ENCODE assay signal across 17 mouse cellular contexts in the genomic region with DNA sequence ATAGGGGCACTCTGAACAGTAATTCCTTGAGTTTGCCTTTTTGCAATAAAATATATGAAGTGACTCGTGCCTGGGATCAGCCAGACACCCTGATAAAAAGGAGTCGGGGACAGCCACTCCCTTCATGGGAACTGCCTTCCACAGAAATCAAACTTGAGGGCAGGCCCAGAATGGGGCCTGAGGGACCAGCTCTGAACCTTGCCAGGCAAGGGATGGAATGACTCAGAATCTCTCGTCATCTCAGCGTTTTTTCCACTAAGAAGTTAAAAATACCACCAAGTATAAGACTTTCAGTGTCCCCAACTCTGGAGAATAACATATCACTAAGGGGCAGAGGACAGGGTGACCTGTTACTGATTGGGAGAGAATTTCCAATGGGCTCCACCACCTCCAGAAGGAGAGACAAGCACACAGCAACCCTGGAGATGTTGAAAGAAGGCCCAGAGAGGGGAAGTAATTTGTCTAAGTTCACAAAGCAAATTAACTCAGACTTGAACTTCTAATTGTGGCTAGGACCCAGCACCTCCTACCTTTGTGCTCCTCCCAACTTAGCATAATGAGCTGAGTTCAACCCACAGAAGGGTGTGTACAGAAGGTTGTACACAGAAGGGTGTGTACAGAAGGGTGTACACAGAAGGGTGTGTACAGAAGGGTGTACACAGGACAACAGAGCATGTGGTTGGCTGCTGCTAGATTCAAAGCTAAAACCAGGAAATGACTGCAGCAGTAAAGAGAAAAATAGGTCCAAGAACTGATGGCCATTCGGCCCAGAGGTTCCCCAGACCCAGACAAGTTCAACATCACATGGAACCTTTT. TPM values are rescaled to one million over a fixed set of nuclear protein-coding genes. Genes with fewer than 3 reads are reported as not detected.
DNase-seq lines count a peak whose midpoint lies in the region; ATAC-seq and TF ChIP-seq lines count a peak whose summit lies in the region.
"Had no signal": no experiment of that assay in that cellular context is flagged by ENCODE, and none has a peak within 500 bp of the region (broad histone marks: within the 10 kb centered on the region; RNA-seq: fewer than 3 reads in every experiment).

No protein-coding gene starts in this region.

- H3K4me1 ChIP-seq in heart, adult 2 months (ENCODE audit: control insufficient read depth, insufficient read depth, low read length): peaks cover 2% of the 10 kb centered on the region
- H3K4me1 ChIP-seq in heart, embryonic 10.5 days: peaks cover 3% of the 10 kb centered on the region; the same call in 1 of the 2 replicates
- no peaks in the 10 kb centered on the region for H3K4me1 ChIP-seq in stomach, embryonic 15.5 days
- H3K4me1 ChIP-seq: embryonic facial prominence, embryonic 15.5 days; hindbrain, embryonic 12.5 days; midbrain, embryonic 15.5 days; neural tube, embryonic 12.5 days had no signal

- H3K4me2 ChIP-seq in stomach, embryonic 15.5 days: no peak overlapping the region
- H3K4me2 ChIP-seq: embryonic facial prominence, embryonic 15.5 days; hindbrain, embryonic 12.5 days; midbrain, embryonic 15.5 days; neural tube, embryonic 12.5 days had no signal

- 52% methylated on average over 5 of the region's 5 CpGs for WGBS in heart, adult 2 months
- 62% methylated on average over 5 of the region's 5 CpGs for WGBS in heart, embryonic 10.5 days
- 68% methylated on average over 5 of the region's 5 CpGs for WGBS in stomach, embryonic 15.5 days

- H3K36me3 ChIP-seq in heart, adult 2 months (ENCODE audit: control insufficient read depth, insufficient read depth, low read length): no peaks in the 10 kb centered on the region
- no peaks in the 10 kb centered on the region for H3K36me3 ChIP-seq in heart, embryonic 10.5 days
- no peaks in the 10 kb centered on the region for H3K36me3 ChIP-seq in stomach, embryonic 15.5 days
- H3K36me3 ChIP-seq: embryonic facial prominence, embryonic 15.5 days; hindbrain, embryonic 12.5 days; midbrain, embryonic 15.5 days; neural tube, embryonic 12.5 days had no signal

- H3K27me3 ChIP-seq in heart, adult 2 months (ENCODE audit: control insufficient read depth, insufficient read depth, low read length): no peaks in the 10 kb centered on the region
- peaks cover 24% of the 10 kb centered on the region; the same call in 1 of the 2 replicates for H3K27me3 ChIP-seq in heart, embryonic 10.5 days (ENCODE audit: insufficient read depth, poor library complexity, severe bottlenecking)
- H3K27me3 ChIP-seq in stomach, embryonic 15.5 days (replicated peaks): no peaks in the 10 kb centered on the region
- H3K27me3 ChIP-seq: embryonic facial prominence, embryonic 15.5 days; hindbrain, embryonic 12.5 days; neural tube, embryonic 12.5 days had no signal

- no peak for TF ChIP-seq EP300 in heart, adult 2 months (IDR thresholded peaks at IDR 0.05; ENCODE audit: insufficient read depth, low read depth, low read length)

- peak; percentile 30 to 44 for DNase-seq in heart, adult 2 months
- no peak for DNase-seq in heart, embryonic 10.5 days (ENCODE audit: low spot score)
- DNase-seq in NIH3T3 (ENCODE audit: low read depth): peak; percentile 78
- DNase-seq in kidney, postnatal 14 days: no peak
- DNase-seq in adrenal gland, adult 8-10 months: no peak
- DNase-seq: kidney, adult 2 months; lung, postnatal 4 days; retina, postnatal 1 day had no signal

- H3K9ac ChIP-seq in heart, adult 2 months (ENCODE audit: low read depth, low read length): no peak overlapping the region
- H3K9ac ChIP-seq in stomach, embryonic 15.5 days: no peak overlapping the region
- H3K9ac ChIP-seq: embryonic facial prominence, embryonic 15.5 days; hindbrain, embryonic 12.5 days; midbrain, embryonic 15.5 days; neural tube, embryonic 12.5 days had no signal

- no peak for TF ChIP-seq CTCF in heart, adult 2 months (IDR thresholded peaks at IDR 0.05)

- peak; percentile 19 for ATAC-seq in inflammation-experienced regulatory T-cells, adult 6 months
- peak; percentile 68; the same call in 1 of the 2 replicates for ATAC-seq in stomach, embryonic 15.5 days (ENCODE audit: insufficient read depth, low FRiP score, low read depth)
- ATAC-seq in megakaryocyte-erythroid progenitor cell, adult 5-6 weeks (replicated peaks; ENCODE audit: low FRiP score, low TSS enrichment, poor library complexity, severe bottlenecking): no peak
- ATAC-seq: forebrain, embryonic 16.5 days; midbrain, embryonic 15.5 days had no signal

- no peaks in the 10 kb centered on the region for H3K79me2 ChIP-seq in heart, adult 2 months (replicated peaks; ENCODE audit: control insufficient read depth, insufficient read depth, low read length)

- no peak for TF ChIP-seq POLR2A in heart, adult 2 months (IDR thresholded peaks at IDR 0.05; ENCODE audit: insufficient read depth, low read depth, low read length)

- intact Hi-C loops in heart, adult 2 months (cut with DNase I): no loop called here

- H3K27ac ChIP-seq in heart, adult 2 months: peak overlapping the region; percentile 7; the same call in 1 of the 2 replicates
- H3K27ac ChIP-seq in heart, embryonic 10.5 days: no peak overlapping the region
- H3K27ac ChIP-seq in stomach, embryonic 15.5 days: peak overlapping the region; percentile 36; the same call in 1 of the 2 replicates
- H3K27ac ChIP-seq: embryonic facial prominence, embryonic 15.5 days; hindbrain, embryonic 12.5 days; layer of hippocampus, adult 2 months; midbrain, embryonic 15.5 days; neural tube, embryonic 12.5 days had no signal

- H3K9me3 ChIP-seq in heart, embryonic 10.5 days: no peaks in the 10 kb centered on the region
- H3K9me3 ChIP-seq in stomach, embryonic 15.5 days: no peaks in the 10 kb centered on the region
- H3K9me3 ChIP-seq: embryonic facial prominence, embryonic 15.5 days; hindbrain, embryonic 12.5 days; midbrain, embryonic 15.5 days; neural tube, embryonic 12.5 days had no signal

- no peak overlapping the region for H3K4me3 ChIP-seq in heart, adult 2 months
- H3K4me3 ChIP-seq in heart, embryonic 10.5 days: no peak overlapping the region
- no peak overlapping the region for H3K4me3 ChIP-seq in stomach, embryonic 15.5 days (replicated peaks)
- H3K4me3 ChIP-seq: embryonic facial prominence, embryonic 15.5 days; hindbrain, embryonic 12.5 days; layer of hippocampus, adult 2 months; midbrain, embryonic 15.5 days; neural tube, embryonic 12.5 days had no signal

RNA-seq across cellular contexts. Expression of a gene that starts 32.8 kb away (rescaled TPM):
- total RNA-seq in heart, adult 2 months (2021): 1 to 10 TPM; 4.3 to 4.8 TPM
- polyA plus RNA-seq in heart, adult 2 months (2012; rRNA removed): 2.5 and 2.8 TPM in 2 replicates
- polyA plus RNA-seq in heart, embryonic 10.5 days (2016; fragmentation: Nextera tagmentation; extraction: Ambion mirVana): 0.28 and 0.48 TPM in 2 replicates
- 10 to 100 TPM in 2 of 3 experiments, 1 to 10 TPM in 1; 4.6 to 23.5 (median 19.0) TPM for polyA plus RNA-seq in inflammation-experienced regulatory T-cells, adult 6 months (2017; shearing (Covaris generic))
- 3.2 TPM in 2 replicates for polyA plus RNA-seq in stomach, embryonic 15.5 days (2015; fragmentation: Nextera tagmentation; extraction: Ambion mirVana)
- 10 to 100 TPM in 2 of 4 experiments, 1 to 10 TPM in 2; 6.7 to 13.4 (median 10.1) TPM for total RNA-seq in adrenal gland, adult 8-10 months (2022)
- 0.27 TPM in 1 of 2 replicates, not detected in the other for total RNA-seq in megakaryocyte-erythroid progenitor cell, adult 5-6 weeks (2014; fragmentation: Nextera tagmentation)
- 0.80 TPM in 2 replicates for total RNA-seq in megakaryocyte-erythroid progenitor cell, adult 5-6 weeks (2017)

RNA-seq across cellular contexts. Expression of a gene that starts 49.1 kb away (rescaled TPM):
- total RNA-seq in heart, adult 2 months (2021): 10 to 100 TPM; 12.3 to 13.3 TPM
- polyA plus RNA-seq in heart, adult 2 months (2012; rRNA removed): 3.4 and 7.7 TPM in 2 replicates
- polyA plus RNA-seq in heart, embryonic 10.5 days (2016; fragmentation: Nextera tagmentation; extraction: Ambion mirVana): 5.4 and 5.9 TPM in 2 replicates
- polyA plus RNA-seq in inflammation-experienced regulatory T-cells, adult 6 months (2017; shearing (Covaris generic)): 10 to 100 TPM in 1 of 3 experiments, 1 to 10 TPM in 2; 3.3 to 10.1 (median 9.1) TPM
- 3.6 and 3.7 TPM in 2 replicates for polyA plus RNA-seq in stomach, embryonic 15.5 days (2015; fragmentation: Nextera tagmentation; extraction: Ambion mirVana)
- 10 to 100 TPM in 2 of 4 experiments, 1 to 10 TPM in 2; 5.6 to 11.6 (median 10.1) TPM for total RNA-seq in adrenal gland, adult 8-10 months (2022)
- total RNA-seq in megakaryocyte-erythroid progenitor cell, adult 5-6 weeks (2014; fragmentation: Nextera tagmentation): not detected in 2 replicates
- not detected in 2 replicates for total RNA-seq in megakaryocyte-erythroid progenitor cell, adult 5-6 weeks (2017)

Comparison
In these comparisons a context has a peak if more than half of its experiments do, and no peak if none do; other contexts are left out.
1. DNase-seq: peak in heart, adult 2 months (2 of 2) and NIH3T3 (single experiment); none in heart, embryonic 10.5 days (single experiment), kidney, postnatal 14 days (single experiment) and adrenal gland, adult 8-10 months (single experiment).